ENCODE assay signal across 8 mouse cellular contexts in the genomic region with DNA sequence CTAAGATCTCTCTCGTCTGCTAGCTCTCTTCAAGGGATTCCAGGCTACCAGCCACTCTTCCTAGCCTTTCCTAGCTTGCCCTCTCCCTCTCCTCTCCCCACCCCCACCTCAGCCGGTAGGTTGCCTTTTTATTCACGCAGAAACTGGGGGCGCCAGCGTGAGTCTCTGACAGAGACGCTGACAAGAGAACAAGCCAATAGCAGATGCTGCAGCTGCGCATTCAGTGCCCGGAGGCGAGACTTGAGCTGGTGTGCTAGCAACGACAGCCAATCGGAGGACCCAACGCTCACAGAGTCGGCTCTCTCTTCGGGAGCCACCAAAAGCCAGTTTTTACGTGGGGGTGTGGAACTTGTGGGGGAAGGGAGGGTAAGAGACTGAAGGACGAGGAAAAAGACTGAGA. TPM values are rescaled to one million over a fixed set of nuclear protein-coding genes. Genes with fewer than 3 reads are reported as not detected.
DNase-seq lines count a peak whose midpoint lies in the region; ATAC-seq lines count a peak whose summit lies in the region.

No protein-coding gene starts in this region.

- H3K4me2 ChIP-seq in hindbrain, embryonic 13.5 days: peak overlapping the region; percentile 67

- peak overlapping the region; percentile 89 for H3K27ac ChIP-seq in hindbrain, embryonic 13.5 days

- H3K9me3 ChIP-seq in hindbrain, embryonic 13.5 days: no peaks in the 10 kb centered on the region

- peaks cover 24% of the 10 kb centered on the region; the same call in 1 of the 2 replicates for H3K4me1 ChIP-seq in hindbrain, embryonic 13.5 days (replicated peaks)

- DNase-seq in MEL-GATA-1-ER (ENCODE audit: extremely low read depth, low read depth): peak; percentile 96
- peak; percentile 71 for DNase-seq in cerebellum, adult 8-10 months
- peak; percentile 86 to 90 for DNase-seq in frontal cortex, postnatal 10 days (ENCODE audit: low spot score in 2 of 2)
- peak; percentile 52 to 58 for DNase-seq in layer of hippocampus, postnatal 25 days (ENCODE audit: extremely low spot score in 1 of 2, low spot score in 1 of 2)
- DNase-seq in lung, postnatal 25 days (ENCODE audit: low spot score): peak; percentile 88
- peak; percentile 86 for DNase-seq in retina, embryonic 14.5 days (ENCODE audit: low spot score)
- peak; percentile 79 for DNase-seq in thymus, postnatal 4 days

- peak overlapping the region; percentile 73; the same call in 1 of the 2 replicates for H3K9ac ChIP-seq in hindbrain, embryonic 13.5 days

- peak overlapping the region; percentile 50 for H3K4me3 ChIP-seq in hindbrain, embryonic 13.5 days

- H3K36me3 ChIP-seq in hindbrain, embryonic 13.5 days: no peaks in the 10 kb centered on the region

- peak; percentile 100 for ATAC-seq in hindbrain, embryonic 13.5 days (ENCODE audit: low FRiP score)

- no peaks in the 10 kb centered on the region for H3K27me3 ChIP-seq in hindbrain, embryonic 13.5 days

- WGBS in hindbrain, embryonic 13.5 days: 15% methylated on average over 16 of the region's 16 CpGs

RNA-seq across cellular contexts. Expression of a gene that starts 30.3 kb away (rescaled TPM):
- polyA plus RNA-seq in hindbrain, embryonic 13.5 days (2015; fragmentation: Nextera tagmentation; extraction: Ambion mirVana): 43.9 and 45.6 TPM in 2 replicates
- total RNA-seq in layer of hippocampus, postnatal 25 days (2021): 100 to 1,000 TPM; 264 to 279 TPM

Comparison
In these comparisons a context has a peak if more than half of its experiments do, and no peak if none do; other contexts are left out.
1. Peak in every context shown above with its lines: DNase-seq, ATAC-seq, H3K4me3 ChIP-seq and H3K27ac ChIP-seq.